Mouse (Mus musculus): Measurements from ENCODE around the gene Olfr90.

Gene Olfr90

DNA sequence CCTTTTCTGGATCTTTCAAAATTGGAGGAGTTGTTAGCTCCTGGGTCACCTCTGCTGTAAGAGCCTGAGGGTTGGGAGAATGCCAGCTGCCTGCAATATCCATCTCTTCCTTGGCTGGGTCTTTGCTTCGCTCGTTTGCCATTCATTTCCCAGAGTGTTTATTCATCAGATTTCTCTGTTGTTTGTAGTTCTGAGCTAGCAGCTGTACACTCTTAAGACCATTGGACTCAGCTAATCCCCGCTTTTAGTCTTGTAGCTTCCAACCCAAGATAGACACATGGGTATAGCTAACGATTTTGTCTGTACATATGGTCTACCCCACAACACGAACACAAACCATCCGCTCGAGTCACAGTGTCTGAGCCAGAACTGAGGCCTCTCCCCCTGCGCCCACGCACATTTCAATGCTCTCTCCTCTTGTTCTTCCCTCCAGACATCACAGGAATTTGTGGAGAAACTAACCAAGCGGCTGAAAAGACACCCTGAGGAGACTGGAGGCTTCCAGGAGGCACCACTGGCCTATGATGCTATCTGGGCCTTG lies 26.1 kb downstream of the Olfr90 start:
- no peak for DNase-seq (ENCODE audit: low read depth, low spot score)

DNA sequence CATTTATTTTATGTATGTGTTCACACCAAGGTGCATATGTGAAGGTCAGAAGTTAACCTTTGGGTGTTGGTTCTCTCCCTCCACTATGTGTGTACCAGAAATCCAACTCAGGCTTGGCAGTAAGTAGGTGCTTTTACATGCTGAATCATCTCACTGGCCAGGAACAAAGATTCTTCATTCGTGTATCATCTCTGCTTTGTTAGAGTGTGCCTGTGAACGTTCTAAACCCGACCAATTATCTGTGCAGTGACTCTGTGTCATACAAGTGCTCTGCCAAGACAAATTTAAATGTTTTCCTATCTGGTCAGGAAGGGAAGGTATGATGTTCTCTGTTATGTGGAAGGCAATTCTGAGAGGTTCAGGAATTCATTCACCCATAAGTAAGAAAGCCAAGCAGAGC lies 26.9 kb downstream of the Olfr90 start:
- no peak for DNase-seq (ENCODE audit: low read depth, low spot score)

- no peak for DNase-seq (ENCODE audit: low read depth, low spot score)
Measured at GRCm38 (mm10) chr17:37056957-37057356, 31.3 kb downstream of the Olfr90 start.

DNA sequence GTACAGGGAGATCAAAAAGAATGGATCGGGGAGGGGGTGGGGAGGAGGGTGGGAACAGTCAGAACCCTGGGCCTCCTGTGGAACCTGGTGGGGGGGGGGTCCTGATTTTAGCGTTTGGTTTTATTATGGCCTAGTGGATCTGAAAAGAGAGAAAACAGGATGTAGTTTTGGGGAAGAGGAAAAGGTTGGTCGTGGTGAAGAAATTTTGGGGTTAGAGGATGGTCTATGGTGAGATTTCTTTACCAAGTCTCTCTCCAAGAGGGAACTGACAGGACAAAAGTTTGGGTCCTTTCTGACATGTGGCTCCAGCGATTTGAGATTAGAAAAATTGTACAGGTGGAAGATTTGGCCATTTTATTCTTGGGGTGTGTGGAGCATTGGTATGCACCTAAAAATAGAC lies 36.6 kb downstream of the Olfr90 start:
- DNase-seq (ENCODE audit: low read depth, low spot score) = no peak

GRCm38 (mm10) chr17:37050876-37051275 lies 37.4 kb downstream of the Olfr90 start:
- peak; percentile 8 for DNase-seq (ENCODE audit: low read depth, low spot score)

DNA sequence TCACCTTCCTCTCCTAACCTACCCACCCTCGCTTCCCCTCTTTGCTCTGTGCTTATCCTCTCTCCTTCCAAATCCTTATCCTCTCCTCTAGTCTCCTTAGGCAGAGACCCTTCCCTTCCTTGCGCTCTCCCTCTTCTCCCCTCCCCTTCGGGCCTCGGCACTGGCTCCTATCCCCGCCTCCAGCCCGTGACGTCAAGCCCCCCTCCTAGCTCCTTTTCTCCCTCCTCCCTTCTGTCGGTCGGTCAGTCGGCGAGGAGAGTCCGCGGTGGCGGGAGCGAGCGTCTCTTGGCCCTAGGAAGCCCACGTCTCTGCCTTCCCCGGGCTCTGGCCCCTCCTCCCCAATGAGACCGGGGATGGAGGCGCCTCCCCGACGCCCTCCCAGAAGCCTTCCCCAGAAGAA lies 37.9 kb downstream of the Olfr90 start:
- peak; percentile 88 for DNase-seq (ENCODE audit: low read depth, low spot score)

DNA sequence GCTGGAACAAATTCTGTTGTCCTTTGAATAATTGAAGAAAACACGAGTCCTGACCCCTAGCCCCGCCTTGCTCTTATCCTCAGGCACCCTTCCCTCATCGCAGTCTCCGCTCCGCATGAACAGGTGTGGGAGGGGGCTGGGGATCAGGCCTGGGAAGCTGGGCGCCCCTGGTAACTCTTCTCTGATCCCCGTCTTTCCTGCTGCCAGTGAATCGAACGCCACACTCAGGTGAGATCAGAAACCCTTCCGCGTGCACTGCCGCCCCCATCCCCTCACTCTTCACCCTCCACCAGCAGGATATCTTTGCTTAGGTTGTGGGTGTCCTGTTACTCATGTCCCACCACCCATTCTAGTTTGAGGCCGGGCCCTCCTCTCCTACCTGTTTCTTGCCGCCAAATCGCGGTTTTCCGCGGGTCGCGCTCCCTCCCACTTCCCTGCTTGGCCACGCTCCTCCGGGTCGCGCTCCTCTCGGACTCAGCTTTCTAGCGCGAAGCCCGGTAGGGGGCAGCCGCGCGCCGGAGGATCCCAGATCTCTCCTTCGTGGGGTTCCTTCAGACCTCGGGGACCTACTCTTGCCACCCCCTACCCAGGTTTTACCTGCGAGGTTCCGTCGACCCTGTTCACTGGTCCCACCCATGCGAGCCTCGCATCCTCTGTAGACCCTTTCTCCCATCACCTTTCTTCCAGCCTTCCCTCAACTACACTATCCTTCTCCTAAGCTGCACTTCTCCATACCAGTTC lies 38.6 kb downstream of the Olfr90 start:
- DNase-seq (ENCODE audit: low read depth, low spot score) = peak; percentile 74

DNA sequence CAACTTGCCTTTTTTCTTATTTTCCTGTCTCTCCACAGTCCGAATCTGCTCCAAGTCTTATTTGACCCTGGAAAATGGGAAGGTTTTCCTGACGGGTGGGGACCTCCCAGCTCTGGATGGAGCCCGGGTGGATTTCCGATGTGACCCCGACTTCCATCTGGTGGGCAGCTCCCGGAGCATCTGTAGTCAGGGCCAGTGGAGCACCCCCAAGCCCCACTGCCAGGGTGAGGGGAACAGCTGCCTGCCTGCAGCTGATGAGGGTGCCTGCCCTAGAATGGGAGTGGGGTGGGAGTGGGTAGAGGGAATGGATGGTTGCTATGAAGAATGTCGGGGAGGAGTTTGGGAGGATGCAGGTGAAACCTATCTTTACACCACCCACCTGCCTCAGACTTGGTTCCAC lies 39.9 kb downstream of the Olfr90 start:
- no peak for DNase-seq (ENCODE audit: low read depth, low spot score)

GRCm38 (mm10) chr17:37047981-37048380 lies 40.3 kb downstream of the Olfr90 start:
- no peak for DNase-seq (ENCODE audit: low read depth, low spot score)

- no peak for DNase-seq (ENCODE audit: low read depth, low spot score)
Measured at GRCm38 (mm10) chr17:37047332-37047976, 40.8 kb downstream of the Olfr90 start.

- DNase-seq (ENCODE audit: low read depth, low spot score) = peak; percentile 60
Measured at GRCm38 (mm10) chr17:37046312-37047112, 41.8 kb downstream of the Olfr90 start.

DNA sequence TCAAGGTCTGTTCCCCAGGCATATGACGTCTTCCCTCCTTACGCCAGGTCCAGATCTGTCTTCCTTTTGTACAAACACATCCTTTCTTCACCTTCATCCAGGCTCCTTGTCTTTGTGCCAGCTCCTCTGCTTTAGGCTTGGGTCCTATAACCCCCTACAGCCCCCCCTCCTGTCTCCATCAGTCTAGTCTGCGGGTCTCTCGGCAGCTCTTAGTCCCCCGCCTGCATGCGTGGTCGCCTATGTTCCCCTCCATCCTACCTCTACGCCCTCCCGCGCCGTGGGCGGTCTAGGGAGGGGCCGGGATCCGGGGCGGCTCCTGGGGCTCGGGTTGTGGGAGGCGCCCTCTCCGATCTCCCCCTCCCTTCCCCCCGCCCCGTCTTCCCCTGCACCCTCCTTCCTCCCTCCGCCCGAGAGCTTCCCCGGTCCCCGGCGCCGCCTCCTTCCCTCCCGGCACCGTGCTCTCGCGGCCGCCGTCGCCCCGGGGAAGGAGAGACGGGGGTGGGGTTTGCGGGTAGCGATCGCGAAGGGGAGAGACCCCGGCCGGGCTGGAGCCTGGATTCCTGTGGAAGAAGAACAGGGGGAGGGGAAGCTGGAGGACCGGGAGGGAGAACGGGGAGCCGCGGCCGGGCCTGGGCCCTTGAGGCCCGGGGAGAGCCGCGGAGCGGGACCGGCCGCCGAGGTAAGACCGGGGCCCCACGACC lies 42.5 kb downstream of the Olfr90 start, which contains the start of gene Gabbr1:
TSS of gene Gabbr1 (plus strand) at position 356 of the 701 bp plus-strand sequence.
- peak; percentile 87 for DNase-seq (ENCODE audit: low read depth, low spot score)

DNA sequence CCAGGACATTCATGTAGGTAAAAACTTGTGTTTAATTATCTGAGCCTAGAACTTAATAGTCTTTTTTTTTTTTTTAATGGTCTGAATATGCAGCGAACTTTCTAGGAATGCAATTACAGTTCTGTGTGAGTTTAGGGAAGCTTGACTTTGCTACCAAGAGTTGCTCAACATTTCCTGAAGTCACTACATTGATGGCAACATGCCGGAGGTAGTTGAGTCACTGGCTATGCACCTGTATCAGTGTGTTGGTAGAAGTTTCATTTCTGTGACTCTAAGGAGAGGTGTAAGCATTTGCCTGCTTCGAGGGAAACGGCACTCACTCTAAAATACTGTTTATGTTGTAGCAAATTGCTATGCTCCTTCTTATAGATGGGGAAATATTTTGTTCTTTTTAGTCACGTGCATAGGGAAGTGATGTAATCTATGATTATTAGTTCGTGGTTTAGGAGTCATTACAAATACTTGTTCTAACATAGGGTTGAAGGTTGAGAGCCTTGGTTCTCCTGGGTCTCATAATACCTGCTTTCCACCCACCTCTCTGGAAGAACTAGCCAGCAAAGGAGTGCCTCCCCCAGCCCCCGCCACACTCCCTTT lies 43.6 kb downstream of the Olfr90 start:
- no peak for DNase-seq (ENCODE audit: low read depth, low spot score)

GRCm38 (mm10) chr17:37039127-37039894 lies 49.0 kb downstream of the Olfr90 start:
- DNase-seq (ENCODE audit: low read depth, low spot score) = no peak

Data from mesoderm, embryonic 11.5 days (tissue).